Mouse (Mus musculus) liver, postnatal 0 days (tissue): ENCODE measurements around the gene Zfr2.

Experiments used
- CTCF ChIP-seq: sonication (generic); IDR thresholded peaks from 2 replicates; pipeline ENCODE4 v1.5.1; 2016; ENCODE audit warnings: antibody characterized with exemption, low read depth
- EP300 ChIP-seq: IDR thresholded peaks from 2 replicates; pipeline ENCODE4 v1.6.1; 2016; ENCODE audit warnings: antibody characterized with exemption, low read depth, mild to moderate bottlenecking

GRCm38 (mm10) chr10:81273842-81274241, 40.9 kb downstream of the Zfr2 start:
- TF ChIP-seq CTCF: no peak
- no peak for TF ChIP-seq EP300
